Mouse (Mus musculus) heart, postnatal 25 days (tissue): Measurements from ENCODE around the gene Prkag2. TPM values are rescaled to one million over a fixed set of nuclear protein-coding genes. Genes with fewer than 3 reads are reported as not detected.
A peak's percentile ranks its signal among the peaks of the same experiment; 100 is the strongest.

ENCODE experiments used
- DNase-seq: peaks from one replicate; pipeline ENCODE4 v3.0.0; 2022; ENCODE audit warnings: low spot score
- intact Hi-C: fragments of 180-260 bp; cut with DNase I; formaldehyde crosslinking; loops from one replicate; pipeline ENCODE4 v1.15.1; 2025
- total RNA-seq, 2 experiments: library from RNA; stranded (reverse); gene quantifications; 2 replicates each; pipeline ENCODE4 v1.2.3; 2021

Prkag2 gene
- 10 to 100 TPM; 29.7 to 36.6 TPM for total RNA-seq

DNA sequence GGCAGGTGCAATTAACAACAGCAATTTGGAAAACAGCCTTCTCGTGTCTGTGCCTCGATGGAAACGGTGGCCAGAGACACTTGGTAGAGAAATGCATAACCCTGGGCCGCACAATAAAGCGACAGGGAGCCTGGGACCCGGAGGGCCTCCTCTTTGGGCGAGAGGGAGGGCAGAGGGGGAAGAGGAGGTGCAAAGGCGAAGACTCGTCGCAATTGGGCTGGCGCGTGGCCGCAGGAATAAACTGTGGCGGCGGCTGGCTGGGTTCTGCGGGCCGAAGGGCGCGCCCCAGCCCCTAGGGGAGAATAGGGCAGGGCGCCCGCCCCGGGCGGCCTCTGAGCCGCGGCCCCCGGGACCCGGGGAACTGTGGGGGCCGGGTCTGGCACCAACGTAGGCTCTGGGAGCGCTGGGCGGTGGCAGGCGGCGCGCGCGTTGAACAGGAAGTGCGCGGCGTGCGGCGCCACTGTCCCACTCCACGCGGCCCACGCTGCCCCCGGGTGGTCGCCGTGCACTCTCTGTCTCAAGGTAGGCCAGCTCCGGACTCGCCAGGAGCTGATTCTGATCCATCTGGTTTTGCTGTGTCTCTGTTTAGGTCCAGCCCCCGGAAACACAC lies at the start of gene Prkag2:
TSS of gene Prkag2 (minus strand) at position 127 of the 610 bp plus-strand sequence.
- peak; percentile 65 for DNase-seq
- intact Hi-C loops, result no loop called here

DNA sequence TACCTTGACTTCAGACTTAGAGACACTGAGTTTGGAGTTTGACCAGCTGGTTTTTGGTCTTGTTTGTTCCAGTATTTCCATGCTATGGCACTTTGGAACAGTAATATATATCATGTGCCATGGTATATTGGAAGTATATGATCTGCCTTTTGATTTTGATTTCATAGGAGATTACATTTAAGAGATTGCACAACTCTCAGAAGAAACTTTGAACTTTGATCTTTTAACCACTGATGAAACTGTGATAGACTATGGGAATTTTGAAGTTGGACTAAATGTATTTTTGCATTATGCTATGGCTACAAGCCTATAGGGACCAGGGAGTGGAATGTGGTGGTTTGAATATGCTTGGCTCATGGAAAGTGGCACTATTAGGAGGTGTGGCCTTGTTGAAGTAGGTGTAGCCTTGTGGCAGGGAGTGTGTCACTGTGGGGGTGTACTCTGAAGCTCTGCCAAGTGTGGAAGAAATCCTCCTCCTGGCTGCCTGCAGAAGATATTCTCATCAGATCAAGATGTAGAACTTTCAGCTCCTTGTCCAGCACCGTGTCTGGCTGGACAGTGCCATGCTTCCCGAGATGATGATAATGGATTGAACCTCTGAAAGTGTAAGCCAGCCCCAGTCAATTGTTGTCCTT lies 49.0 kb upstream of the Prkag2 start:
- intact Hi-C loops, result no loop called here

DNA sequence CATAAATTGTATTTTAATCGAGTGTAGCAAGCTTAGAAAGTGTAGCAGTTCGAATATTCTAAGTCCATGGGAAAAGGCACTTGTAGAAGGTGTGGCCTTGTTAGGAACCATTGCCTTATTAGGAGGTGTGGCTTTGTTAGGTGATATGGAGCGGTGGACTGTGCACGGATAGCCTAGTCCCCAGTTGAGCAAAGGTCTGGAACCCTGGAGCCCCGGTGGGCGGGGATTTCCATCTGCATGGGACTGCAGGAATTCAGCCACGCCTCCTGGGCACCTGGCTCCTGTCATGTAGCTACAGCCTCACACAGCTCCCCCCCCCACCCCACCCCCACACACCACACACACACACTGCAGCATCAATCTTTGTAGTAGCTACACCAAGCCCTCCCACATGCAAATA lies 46.3 kb upstream of the Prkag2 start:
- DNase-seq, result no peak
- intact Hi-C loops, result no loop called here

More for the DNA sequence above, 49.0 kb upstream of the Prkag2 start:
- DNase-seq, result no peak

- intact Hi-C loops, result no loop called here
- no peak for DNase-seq
Observed at GRCm38 (mm10) chr5:25127865-25128264, 27.4 kb upstream of the Prkag2 start.

DNA sequence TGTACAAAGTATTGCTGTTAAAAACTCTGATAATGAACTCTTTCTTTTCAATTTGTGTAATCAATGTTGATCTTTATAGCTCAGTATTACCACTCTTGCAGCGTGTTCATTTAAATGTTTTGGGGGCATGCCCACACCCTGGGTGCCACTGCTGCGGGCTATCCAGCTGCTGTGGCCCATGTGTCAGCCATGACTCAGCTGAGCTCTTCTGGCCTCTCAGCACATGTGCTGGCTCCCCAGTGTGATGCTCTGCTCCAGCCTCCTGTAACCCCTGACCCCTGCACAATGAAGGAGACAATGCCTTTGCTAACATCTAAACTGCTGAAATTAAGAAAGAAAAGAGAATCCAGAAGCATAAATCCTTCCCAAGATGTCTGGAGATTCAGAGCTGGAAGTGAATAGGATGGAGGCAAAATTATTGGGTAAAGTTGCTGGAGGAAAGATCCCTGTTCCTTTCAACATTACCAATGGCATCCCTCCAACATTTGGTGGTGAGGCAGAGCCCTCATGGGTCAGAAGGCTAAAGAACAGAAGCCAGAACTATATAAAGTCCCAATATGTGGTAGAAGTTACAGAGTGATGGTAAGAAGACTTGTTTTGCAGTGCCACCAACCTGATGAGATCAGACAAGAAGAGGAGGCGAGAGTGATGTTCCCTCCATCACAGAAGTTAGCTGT lies 25.6 kb upstream of the Prkag2 start:
- no peak for DNase-seq
- intact Hi-C loops, result no loop called here

DNA sequence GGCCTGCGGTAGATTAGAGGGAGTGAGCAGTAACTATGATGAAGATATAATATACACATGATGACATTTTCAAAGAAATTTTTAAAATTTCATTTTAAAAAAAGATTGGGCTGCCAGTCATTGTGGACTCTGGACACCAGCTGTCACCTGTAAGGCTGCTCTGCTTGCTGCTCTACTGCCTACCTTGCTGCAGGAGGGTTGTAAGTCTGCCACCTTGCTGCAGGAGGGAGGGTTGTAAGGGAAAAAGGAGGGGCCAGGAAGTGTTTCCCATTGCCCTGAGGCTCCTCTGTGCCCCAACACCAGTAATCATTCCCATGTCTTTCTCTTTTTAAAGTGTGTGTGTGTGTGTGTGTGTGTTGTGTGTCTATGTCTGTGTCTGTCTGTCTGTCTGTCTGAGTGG lies 22.1 kb upstream of the Prkag2 start:
- DNase-seq, result no peak
- intact Hi-C loops, result no loop called here

GRCm38 (mm10) chr5:25119148-25119547 lies 18.7 kb upstream of the Prkag2 start:
- intact Hi-C loops, result no loop called here
- DNase-seq, result no peak

- intact Hi-C loops, result no loop called here
- no peak for DNase-seq
Observed at GRCm38 (mm10) chr5:25115997-25116396, 15.6 kb upstream of the Prkag2 start.

- intact Hi-C loops, result no loop called here
- no peak for DNase-seq
Observed at GRCm38 (mm10) chr5:25115216-25115615, 14.8 kb upstream of the Prkag2 start.

DNA sequence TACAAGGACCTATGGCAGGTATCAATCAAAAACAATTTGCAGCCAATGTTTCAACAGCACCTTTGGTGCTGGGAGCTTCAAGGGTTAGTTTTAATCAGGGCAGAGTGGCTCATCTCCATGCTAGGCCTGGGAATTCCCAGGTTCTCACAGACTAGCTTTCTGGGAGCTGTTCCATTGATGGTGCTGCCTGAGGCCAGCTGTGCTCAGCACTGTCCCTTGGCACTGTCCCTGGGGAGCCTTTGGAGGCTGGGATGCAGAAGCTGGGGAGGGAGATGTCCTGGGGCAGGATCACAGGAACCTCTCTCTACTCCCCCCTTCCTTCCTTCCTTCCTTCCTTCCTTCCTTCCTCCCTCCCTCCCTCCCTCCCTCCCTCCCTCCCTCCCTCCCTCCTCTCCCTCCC lies 13.7 kb upstream of the Prkag2 start:
- DNase-seq, result no peak
- intact Hi-C loops, result no loop called here

DNA sequence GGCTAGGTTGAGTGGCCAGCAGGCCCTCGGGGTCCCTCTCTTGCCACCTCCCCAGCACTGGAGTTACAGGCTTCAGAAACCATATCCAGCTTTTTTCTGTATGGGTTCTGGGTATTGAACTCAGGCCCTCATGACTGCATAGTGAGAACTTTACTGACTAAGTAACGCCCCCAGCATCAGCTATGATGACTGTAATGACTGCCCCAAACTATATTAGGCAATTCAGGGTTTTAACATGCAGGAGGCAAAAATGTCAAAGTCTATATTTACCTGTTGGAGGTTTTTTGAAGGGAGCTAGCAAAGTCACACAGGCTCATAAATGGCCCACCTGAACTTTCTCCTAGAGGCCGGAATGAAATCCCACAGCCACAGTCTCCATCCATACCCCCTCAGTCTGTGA lies 9.9 kb upstream of the Prkag2 start:
- no peak for DNase-seq
- intact Hi-C loops, result no loop called here

DNA sequence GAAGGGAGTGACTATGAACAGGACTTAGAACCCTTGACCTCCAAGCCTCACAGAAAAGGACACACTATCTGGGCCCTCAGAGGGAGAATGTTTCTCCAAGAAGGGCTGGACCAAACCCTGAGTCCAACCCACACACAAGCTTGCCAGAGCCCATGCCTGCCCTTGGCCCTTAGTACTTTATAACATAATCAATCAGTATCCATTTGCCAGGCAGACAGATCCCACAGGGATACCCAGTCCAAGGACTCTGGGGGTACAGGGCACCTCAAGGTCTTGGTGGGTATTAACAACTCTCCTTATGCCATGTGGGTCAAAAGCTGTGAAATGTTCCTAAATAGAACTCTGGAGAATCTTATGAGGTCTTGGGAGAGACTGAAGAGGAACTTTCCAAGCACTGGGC lies 5.3 kb upstream of the Prkag2 start:
- intact Hi-C loops, result no loop called here
- DNase-seq, result no peak

DNA sequence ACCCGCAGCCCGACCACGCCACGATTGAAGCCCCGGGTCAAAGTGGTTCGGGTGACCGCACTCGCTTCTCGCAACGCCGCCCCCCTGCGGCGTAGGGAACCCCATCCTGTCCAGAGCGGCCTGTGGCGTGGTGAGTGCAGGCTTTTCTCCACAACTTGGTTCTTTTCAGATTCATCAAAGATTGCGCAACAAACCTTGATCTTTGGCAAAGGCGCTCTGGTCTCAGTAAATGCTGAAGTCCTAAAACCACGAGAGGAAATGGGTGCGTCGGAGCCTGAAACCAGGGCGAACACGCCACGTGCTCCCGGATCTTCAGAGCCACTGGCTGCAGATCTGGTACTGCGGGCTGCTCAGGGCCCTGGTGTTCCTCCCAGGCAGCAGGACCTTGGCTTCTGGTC lies 683 bp upstream of the Prkag2 start:
- DNase-seq, result peak; percentile 62
- intact Hi-C loops, result no loop called here

DNA sequence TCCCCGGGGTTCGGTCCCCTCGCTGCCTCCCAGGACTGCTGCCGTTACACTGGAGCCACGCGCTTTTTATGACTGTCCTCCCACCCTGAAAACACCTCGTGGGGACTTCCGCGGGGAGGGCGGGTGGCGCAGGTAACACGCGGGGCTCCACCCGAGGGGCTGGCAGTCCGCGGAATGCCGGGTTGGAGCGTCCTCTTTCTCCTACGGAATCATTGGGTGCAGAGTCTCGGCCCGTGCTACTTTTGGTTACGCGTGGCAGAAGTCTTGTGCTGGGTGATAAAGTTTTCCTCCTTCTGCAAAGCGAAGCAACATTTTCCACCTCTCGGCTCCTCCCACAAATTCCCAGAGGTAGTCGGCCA lies 306 bp downstream of the Prkag2 start:
- no peak for DNase-seq
- intact Hi-C loops, result no loop called here

DNA sequence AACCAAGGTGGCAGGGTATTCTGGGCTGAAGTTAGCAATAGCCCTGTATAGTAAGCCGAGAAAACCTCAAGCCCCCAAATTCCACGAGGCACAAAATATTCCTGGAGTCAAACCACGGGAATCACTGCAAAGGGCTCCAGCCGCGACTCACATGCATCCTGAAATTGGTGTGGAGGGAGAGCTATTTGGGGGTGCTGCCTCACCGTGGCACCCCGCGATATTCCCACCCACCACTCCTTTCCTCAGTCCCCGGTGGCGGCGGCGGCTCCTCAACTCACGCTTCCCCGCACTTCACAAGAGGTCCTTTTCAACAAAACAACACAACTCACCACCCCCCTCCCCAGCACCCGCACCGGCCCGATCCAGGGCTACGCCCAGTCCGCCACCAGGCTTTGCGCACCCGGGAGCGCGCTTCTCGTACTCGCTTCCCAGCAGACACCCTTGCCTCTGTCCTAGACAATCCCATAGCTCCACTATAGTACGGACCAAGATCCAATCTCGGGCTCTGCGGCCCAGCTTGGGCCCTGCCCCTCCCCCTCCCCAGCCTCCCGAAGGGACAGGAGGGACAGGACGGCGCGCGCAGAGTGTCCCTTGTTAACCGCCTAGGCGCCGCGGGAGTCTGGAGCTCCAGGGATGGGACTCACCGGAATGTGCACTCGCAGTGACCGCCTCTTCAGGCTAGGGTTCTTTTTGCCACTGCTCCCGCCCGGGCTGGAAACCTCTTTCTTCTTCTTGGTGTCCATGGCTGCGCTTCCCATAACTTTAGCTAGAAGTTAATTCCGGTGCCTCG lies 880 bp downstream of the Prkag2 start:
- intact Hi-C loops, result loop anchor here (5.0 kb wide), 1 partner anchor 87 kb away; no protein-coding TSS in a partner anchor
- peak; percentile 37 for DNase-seq

DNA sequence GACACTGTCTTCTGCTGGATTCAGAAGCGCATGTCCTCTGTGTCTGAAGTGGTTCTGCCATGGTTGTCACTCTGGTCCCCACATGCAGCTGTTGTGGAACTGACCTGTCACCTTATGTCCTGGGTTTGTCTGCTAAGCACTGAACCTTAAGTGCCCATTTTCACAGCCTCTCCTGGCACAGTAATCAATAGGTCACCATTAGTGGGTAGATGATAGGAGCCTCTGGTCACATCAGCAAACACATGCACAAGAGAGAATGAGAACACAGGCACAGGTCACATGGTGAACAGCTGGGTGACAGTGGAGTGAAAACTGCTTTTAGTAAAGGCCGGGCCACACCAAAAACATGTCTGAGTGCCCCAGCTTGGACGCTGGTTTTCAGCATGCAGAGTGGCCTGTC lies 2.6 kb downstream of the Prkag2 start:
- intact Hi-C loops, result loop anchor here (5.0 kb wide), 1 partner anchor 86 kb away; no protein-coding TSS in a partner anchor

GRCm38 (mm10) chr5:25096431-25096830 lies 4.0 kb downstream of the Prkag2 start:
- DNase-seq, result no peak
- intact Hi-C loops, result loop anchor here (5.0 kb wide), 1 partner anchor 84 kb away; no protein-coding TSS in a partner anchor

More for the DNA sequence above, 2.6 kb downstream of the Prkag2 start:
- DNase-seq, result no peak

- intact Hi-C loops, result no loop called here
- no peak for DNase-seq
Observed at GRCm38 (mm10) chr5:25092630-25093245, 7.7 kb downstream of the Prkag2 start.

- intact Hi-C loops, result no loop called here
- no peak for DNase-seq
Observed at GRCm38 (mm10) chr5:25089258-25089972, 11.0 kb downstream of the Prkag2 start.
